In the genomic region with DNA sequence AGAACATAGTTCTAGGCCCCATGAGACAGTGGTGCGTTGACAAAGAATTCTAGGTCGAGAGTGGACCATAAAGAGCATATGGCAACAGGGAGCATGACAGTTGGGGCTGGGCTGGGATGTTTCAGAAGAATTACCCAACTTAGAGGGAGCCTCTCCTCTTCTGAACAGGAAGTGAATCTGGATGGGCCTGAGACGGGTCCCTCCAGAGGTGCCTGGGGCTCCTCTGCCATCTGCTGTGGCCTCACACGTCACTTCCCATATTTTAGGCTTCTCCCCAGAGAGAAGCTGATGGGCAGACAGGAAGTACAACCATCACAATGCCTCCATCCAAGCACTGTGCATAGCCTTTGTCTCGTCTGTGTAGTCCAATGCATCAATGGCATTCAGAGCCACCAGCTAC, we compare ENCODE assay signal across 20 mouse cellular contexts. TPM values are rescaled to one million over a fixed set of nuclear protein-coding genes. Genes with fewer than 3 reads are reported as not detected.
DNase-seq lines count a peak whose midpoint lies in the region; ATAC-seq and TF ChIP-seq lines count a peak whose summit lies in the region.
"Had no signal": no experiment of that assay in that cellular context is flagged by ENCODE, and none has a peak within 500 bp of the region (broad histone marks: within the 10 kb centered on the region; RNA-seq: fewer than 3 reads in every experiment).

No protein-coding gene starts in this region.

- no peaks in the 10 kb centered on the region for H3K27me3 ChIP-seq in liver, postnatal 0 days (ENCODE audit: insufficient read depth, low read length)
- peaks cover 2% of the 10 kb centered on the region for H3K27me3 ChIP-seq in liver, embryonic 11.5 days (replicated peaks; ENCODE audit: control insufficient read depth, insufficient read depth, low read length)
- H3K27me3 ChIP-seq: embryonic facial prominence, embryonic 12.5 days; limb, embryonic 15.5 days; lung, embryonic 15.5 days had no signal

- peak; percentile 41 for DNase-seq in liver, postnatal 0 days
- DNase-seq in liver, embryonic 11.5 days (ENCODE audit: low spot score) = no peak
- DNase-seq in 416B (ENCODE audit: low read depth) (peak; percentile 53), MEL-GATA-1-ER (ENCODE audit: extremely low read depth, low read depth) (peak; percentile 44)
- no peak for DNase-seq in gastrocnemius, postnatal 4 days (ENCODE audit: low spot score in 2 of 2)
- no peak for DNase-seq in cerebellum, adult 18-20 months
- DNase-seq: adrenal gland, postnatal 14 days; cerebellum, postnatal 36 days; heart, postnatal 4 days; kidney, postnatal 10 days; right cerebral cortex, postnatal 14 days; thymus, adult 2 months had no signal

- no peaks in the 10 kb centered on the region for H3K36me3 ChIP-seq in liver, postnatal 0 days (replicated peaks; ENCODE audit: insufficient read depth, low read length)
- H3K36me3 ChIP-seq in liver, embryonic 11.5 days (ENCODE audit: control insufficient read depth, insufficient read depth, low read length) = no peaks in the 10 kb centered on the region
- H3K36me3 ChIP-seq: embryonic facial prominence, embryonic 12.5 days; heart, embryonic 12.5 days; limb, embryonic 15.5 days; lung, embryonic 15.5 days had no signal

- TF ChIP-seq EP300 in liver, postnatal 0 days (IDR thresholded peaks at IDR 0.05; ENCODE audit: low read depth) = no peak

- H3K4me2 ChIP-seq in liver, postnatal 0 days (ENCODE audit: low read depth, low read length) = no peak overlapping the region
- no peak overlapping the region for H3K4me2 ChIP-seq in liver, embryonic 11.5 days
- H3K4me2 ChIP-seq: embryonic facial prominence, embryonic 12.5 days; heart, embryonic 12.5 days; limb, embryonic 15.5 days; lung, embryonic 15.5 days had no signal

- H3K9ac ChIP-seq in liver, postnatal 0 days (replicated peaks) = no peak overlapping the region
- H3K9ac ChIP-seq in liver, embryonic 11.5 days (ENCODE audit: low read depth, low read length) = no peak overlapping the region
- H3K9ac ChIP-seq: embryonic facial prominence, embryonic 12.5 days; forebrain, postnatal 0 days; heart, embryonic 12.5 days; limb, embryonic 15.5 days; lung, embryonic 15.5 days had no signal

- H3K4me1 ChIP-seq in liver, postnatal 0 days (ENCODE audit: insufficient read depth) = peaks cover 50% of the 10 kb centered on the region
- H3K4me1 ChIP-seq in liver, embryonic 11.5 days (replicated peaks; ENCODE audit: control insufficient read depth, insufficient read depth, low read length) = peaks cover 39% of the 10 kb centered on the region

- 50% methylated on average over 5 of the region's 5 CpGs for WGBS in liver, postnatal 0 days (ENCODE audit: insufficient replicate concordance)
- WGBS in liver, embryonic 11.5 days = 58% methylated on average over 5 of the region's 5 CpGs

- 0 out of 2 replicates have a peak, but pooled peaks have one; percentile 1 for ATAC-seq in liver, postnatal 0 days
- ATAC-seq in liver, embryonic 11.5 days (replicated peaks; ENCODE audit: low FRiP score) = no peak
- peak; percentile 63 for ATAC-seq in megakaryocyte progenitor cell, adult 5-6 weeks (replicated peaks; ENCODE audit: poor library complexity)
- ATAC-seq: CD4-positive, CD25-positive, alpha-beta regulatory T cell, adult 4 months had no signal

- no peak overlapping the region for H3K4me3 ChIP-seq in liver, postnatal 0 days (ENCODE audit: low read depth, low read length)
- H3K4me3 ChIP-seq in liver, embryonic 11.5 days (ENCODE audit: low read depth, low read length) = no peak overlapping the region
- H3K4me3 ChIP-seq: embryonic facial prominence, embryonic 12.5 days; heart, embryonic 12.5 days; limb, embryonic 15.5 days; lung, embryonic 15.5 days had no signal

- TF ChIP-seq CTCF in liver, postnatal 0 days (IDR thresholded peaks at IDR 0.05; ENCODE audit: low read depth) = no peak

- 0 out of 2 replicates have a peak overlapping the region, but pooled peaks have one; percentile 1 for H3K27ac ChIP-seq in liver, postnatal 0 days (ENCODE audit: low read depth)
- H3K27ac ChIP-seq in liver, embryonic 11.5 days (ENCODE audit: low read depth, low read length) = no peak overlapping the region
- H3K27ac ChIP-seq: embryonic facial prominence, embryonic 12.5 days; limb, embryonic 15.5 days; lung, embryonic 15.5 days had no signal

- no peaks in the 10 kb centered on the region for H3K9me3 ChIP-seq in liver, postnatal 0 days (ENCODE audit: low read length)
- no peaks in the 10 kb centered on the region for H3K9me3 ChIP-seq in liver, embryonic 11.5 days (ENCODE audit: control insufficient read depth, low read length)
- H3K9me3 ChIP-seq: embryonic facial prominence, embryonic 12.5 days; heart, embryonic 12.5 days; limb, embryonic 15.5 days; lung, embryonic 15.5 days had no signal

RNA-seq across cellular contexts. Expression of a gene that starts 4.7 kb away (rescaled TPM):
- polyA plus RNA-seq in liver, postnatal 0 days (2015; fragmentation: Nextera tagmentation; extraction: Ambion mirVana) = 3.4 and 3.6 TPM in 2 replicates
- 4.2 and 6.8 TPM in 2 replicates for polyA plus RNA-seq in liver, embryonic 11.5 days (2014; fragmentation: Nextera tagmentation; extraction: Ambion mirVana)
- 18.1 and 18.6 TPM in 2 replicates for total RNA-seq in megakaryocyte progenitor cell, adult 5-6 weeks (2015)
- 23.0 and 28.2 TPM in 2 replicates for total RNA-seq in megakaryocyte progenitor cell, adult 5-6 weeks (2017)
- 10 to 100 TPM in 1 of 2 experiments, 1 to 10 TPM in 1; 7.3 to 10.5 TPM for total RNA-seq in gastrocnemius, postnatal 4 days (2021)

RNA-seq across cellular contexts. Expression of a gene that starts 18.8 kb away (rescaled TPM):
- 1.7 TPM in 2 replicates for polyA plus RNA-seq in liver, postnatal 0 days (2015; fragmentation: Nextera tagmentation; extraction: Ambion mirVana)
- polyA plus RNA-seq in liver, embryonic 11.5 days (2014; fragmentation: Nextera tagmentation; extraction: Ambion mirVana) = 6.5 and 7.8 TPM in 2 replicates
- total RNA-seq in megakaryocyte progenitor cell, adult 5-6 weeks (2015) = 0.61 and 0.84 TPM in 2 replicates
- 0.67 TPM in 1 of 2 replicates, not detected in the other for total RNA-seq in megakaryocyte progenitor cell, adult 5-6 weeks (2017)
- total RNA-seq in gastrocnemius, postnatal 4 days (2021) = 1 to 10 TPM; 1.7 to 2.5 TPM

RNA-seq across cellular contexts. Expression of a gene that starts 23.3 kb away (rescaled TPM):
- 0.20 TPM in 1 of 2 replicates, not detected in the other for polyA plus RNA-seq in liver, postnatal 0 days (2015; fragmentation: Nextera tagmentation; extraction: Ambion mirVana)
- not detected in 2 replicates for polyA plus RNA-seq in liver, embryonic 11.5 days (2014; fragmentation: Nextera tagmentation; extraction: Ambion mirVana)
- total RNA-seq in megakaryocyte progenitor cell, adult 5-6 weeks (2015) = not detected in 2 replicates
- total RNA-seq in megakaryocyte progenitor cell, adult 5-6 weeks (2017) = 0.96 TPM in 1 of 2 replicates, not detected in the other
- total RNA-seq in gastrocnemius, postnatal 4 days (2021) = not detected
- total RNA-seq: gastrocnemius, adult 8-10 months; heart, postnatal 4 days had no signal
- polyA plus RNA-seq: CD4-positive, CD25-positive, alpha-beta regulatory T cell, adult 4 months; embryonic facial prominence, embryonic 12.5 days; heart, embryonic 12.5 days; limb, embryonic 15.5 days; thymus, adult 2 months had no signal

Comparison
In these comparisons a context has a peak if more than half of its experiments do, and no peak if none do; other contexts are left out.
1. DNase-seq: peak in liver, postnatal 0 days (single experiment), 416B (single experiment) and MEL-GATA-1-ER (single experiment); none in liver, embryonic 11.5 days (single experiment), gastrocnemius, postnatal 4 days (0 of 2) and cerebellum, adult 18-20 months (0 of 2).